Mouse (Mus musculus) lung, postnatal 0 days (tissue): ENCODE measurements around the gene Mtx1.

Experiments used
- CTCF ChIP-seq: IDR thresholded peaks from 2 replicates; pipeline ENCODE4 v1.5.1; 2016; ENCODE audit warnings: antibody characterized with exemption, mild to moderate bottlenecking
- EP300 ChIP-seq: IDR thresholded peaks from 2 replicates; pipeline ENCODE4 v1.6.1; 2016; ENCODE audit warnings: antibody characterized with exemption, mild to moderate bottlenecking, control low read depth

- TF ChIP-seq EP300 (no peak), CTCF (no peak)
Measured at GRCm38 (mm10) chr3:89270891-89271290, 44.0 kb upstream of the Mtx1 start.
